Mouse (Mus musculus): ENCODE measurements around the gene Krba1. TPM values are rescaled to one million over a fixed set of nuclear protein-coding genes. Genes with fewer than 3 reads are reported as not detected.

Krba1 gene
- polyA plus RNA-seq, 1 experiment from 2014 or later = 15.7 TPM

GRCm38 (mm10) chr6:48416486-48416885, 21.1 kb downstream of the Krba1 start:
- no peak overlapping the region for H3K4me2 ChIP-seq (ENCODE audit: low read length)
- ATAC-seq (replicated peaks; ENCODE audit: low FRiP score, low read depth) (no peak), DNase-seq (ENCODE audit: low spot score) (no peak)
- H3K9me3 ChIP-seq (replicated peaks; ENCODE audit: low read length) = no peaks in the 10 kb centered on the region
- H3K9ac ChIP-seq (ENCODE audit: low read depth, low read length) = no peak overlapping the region
- no peaks in the 10 kb centered on the region for H3K4me1 ChIP-seq (replicated peaks; ENCODE audit: insufficient read depth, low read length)
- H3K36me3 ChIP-seq (ENCODE audit: insufficient read depth, low read length) = peaks cover 62% of the 10 kb centered on the region
- no peak overlapping the region for H3K27ac ChIP-seq
- H3K27me3 ChIP-seq (ENCODE audit: insufficient read depth, low read length) = no peaks in the 10 kb centered on the region
- H3K4me3 ChIP-seq (replicated peaks; ENCODE audit: low read depth, low read length) = no peak overlapping the region
- TF ChIP-seq CTCF (IDR thresholded peaks at IDR 0.05; ENCODE audit: low read depth) = peak; percentile 19; the same call in 1 of the 2 replicates
- WGBS = 75% methylated on average over 2 of the region's 2 CpGs

- H3K4me3 ChIP-seq (replicated peaks; ENCODE audit: low read depth, low read length) = no peak overlapping the region
- ATAC-seq (replicated peaks; ENCODE audit: low FRiP score, low read depth) = no peak
- no peaks in the 10 kb centered on the region for H3K27me3 ChIP-seq (ENCODE audit: insufficient read depth, low read length)
- H3K4me2 ChIP-seq (ENCODE audit: low read length) = no peak overlapping the region
- H3K4me1 ChIP-seq (replicated peaks; ENCODE audit: insufficient read depth, low read length) = 0 out of 2 replicates have a peak, but pooled peaks cover 5% of the 10 kb centered on the region
- H3K9me3 ChIP-seq (replicated peaks; ENCODE audit: low read length) = no peaks in the 10 kb centered on the region
- TF ChIP-seq CTCF (IDR thresholded peaks at IDR 0.05; ENCODE audit: low read depth) = no peak
- H3K27ac ChIP-seq = no peak overlapping the region
- DNase-seq (ENCODE audit: low spot score) = no peak
- 8% methylated on average over 2 of the region's 2 CpGs for WGBS
- peaks cover 26% of the 10 kb centered on the region; the same call in 1 of the 2 replicates for H3K36me3 ChIP-seq (ENCODE audit: insufficient read depth, low read length)
- no peak overlapping the region for H3K9ac ChIP-seq (ENCODE audit: low read depth, low read length)
Observed at GRCm38 (mm10) chr6:48420647-48421046, 25.3 kb downstream of the Krba1 start.

GRCm38 (mm10) chr6:48423336-48423735, 27.9 kb downstream of the Krba1 start:
- no peak overlapping the region for H3K9ac ChIP-seq (ENCODE audit: low read depth, low read length)
- no peak for TF ChIP-seq CTCF (IDR thresholded peaks at IDR 0.05; ENCODE audit: low read depth)
- DNase-seq (ENCODE audit: low spot score) (no peak), ATAC-seq (replicated peaks; ENCODE audit: low FRiP score, low read depth) (no peak)
- H3K4me2 ChIP-seq (ENCODE audit: low read length) = no peak overlapping the region
- 0 out of 2 replicates have a peak, but pooled peaks cover 5% of the 10 kb centered on the region for H3K4me1 ChIP-seq (replicated peaks; ENCODE audit: insufficient read depth, low read length)
- no peak overlapping the region for H3K27ac ChIP-seq
- H3K27me3 ChIP-seq (ENCODE audit: insufficient read depth, low read length) = no peaks in the 10 kb centered on the region
- H3K9me3 ChIP-seq (replicated peaks; ENCODE audit: low read length) = no peaks in the 10 kb centered on the region
- WGBS = 53% methylated on average over 3 of the region's 3 CpGs
- H3K4me3 ChIP-seq (replicated peaks; ENCODE audit: low read depth, low read length) = no peak overlapping the region
- H3K36me3 ChIP-seq (ENCODE audit: insufficient read depth, low read length) = 0 out of 2 replicates have a peak, but pooled peaks cover 4% of the 10 kb centered on the region

- no peaks in the 10 kb centered on the region for H3K27me3 ChIP-seq (ENCODE audit: insufficient read depth, low read length)
- no peaks in the 10 kb centered on the region for H3K36me3 ChIP-seq (ENCODE audit: insufficient read depth, low read length)
- peak; percentile 23; the same call in 1 of the 2 replicates for TF ChIP-seq CTCF (IDR thresholded peaks at IDR 0.05; ENCODE audit: low read depth)
- no peak overlapping the region for H3K27ac ChIP-seq
- H3K4me2 ChIP-seq (ENCODE audit: low read length) = no peak overlapping the region
- no peak overlapping the region for H3K4me3 ChIP-seq (replicated peaks; ENCODE audit: low read depth, low read length)
- H3K9me3 ChIP-seq (replicated peaks; ENCODE audit: low read length) = no peaks in the 10 kb centered on the region
- ATAC-seq (replicated peaks; ENCODE audit: low FRiP score, low read depth) (no peak), DNase-seq (ENCODE audit: low spot score) (no peak)
- 0 out of 2 replicates have a peak, but pooled peaks cover 5% of the 10 kb centered on the region for H3K4me1 ChIP-seq (replicated peaks; ENCODE audit: insufficient read depth, low read length)
- WGBS = 69% methylated on average over 5 of the region's 5 CpGs
- no peak overlapping the region for H3K9ac ChIP-seq (ENCODE audit: low read depth, low read length)
Observed at GRCm38 (mm10) chr6:48424074-48424473, 28.7 kb downstream of the Krba1 start.

GRCm38 (mm10) chr6:48426956-48427355, 31.6 kb downstream of the Krba1 start:
- Histone ChIP-seq H3K36me3 (ENCODE audit: insufficient read depth, low read length) (no peaks in the 10 kb centered on the region), H3K4me2 (ENCODE audit: low read length) (no peak overlapping the region), H3K9me3 (replicated peaks; ENCODE audit: low read length) (no peaks in the 10 kb centered on the region), H3K27me3 (ENCODE audit: insufficient read depth, low read length) (no peaks in the 10 kb centered on the region), H3K4me3 (replicated peaks; ENCODE audit: low read depth, low read length) (no peak overlapping the region), H3K9ac (ENCODE audit: low read depth, low read length) (no peak overlapping the region), H3K27ac (no peak overlapping the region), H3K4me1 (replicated peaks; ENCODE audit: insufficient read depth, low read length) (0 out of 2 replicates have a peak, but pooled peaks cover 5% of the 10 kb centered on the region)
- no peak for ATAC-seq (replicated peaks; ENCODE audit: low FRiP score, low read depth)
- DNase-seq (ENCODE audit: low spot score) = no peak
- WGBS = 80% methylated on average over 5 of the region's 5 CpGs
- no peak for TF ChIP-seq CTCF (IDR thresholded peaks at IDR 0.05; ENCODE audit: low read depth)

GRCm38 (mm10) chr6:48428769-48429557, 33.6 kb downstream of the Krba1 start:
- Histone ChIP-seq H3K9me3 (replicated peaks; ENCODE audit: low read length) (no peaks in the 10 kb centered on the region), H3K4me2 (ENCODE audit: low read length) (no peak overlapping the region), H3K4me1 (replicated peaks; ENCODE audit: insufficient read depth, low read length) (peaks cover 6% of the 10 kb centered on the region; the same call in 1 of the 2 replicates), H3K27ac (no peak overlapping the region), H3K36me3 (ENCODE audit: insufficient read depth, low read length) (no peaks in the 10 kb centered on the region), H3K27me3 (ENCODE audit: insufficient read depth, low read length) (no peaks in the 10 kb centered on the region), H3K4me3 (replicated peaks; ENCODE audit: low read depth, low read length) (no peak overlapping the region), H3K9ac (ENCODE audit: low read depth, low read length) (no peak overlapping the region)
- TF ChIP-seq CTCF (IDR thresholded peaks at IDR 0.05; ENCODE audit: low read depth) = no peak
- WGBS = 42% methylated on average over 4 of the region's 4 CpGs
- DNase-seq (ENCODE audit: low spot score) (peak; percentile 55), ATAC-seq (replicated peaks; ENCODE audit: low FRiP score, low read depth) (peak; percentile 27; the same call in 1 of the 2 replicates)
